Mouse (Mus musculus) myocyte (in vitro differentiated cells): ENCODE data around the gene Gsc. TPM values are rescaled to one million over a fixed set of nuclear protein-coding genes. Genes with fewer than 3 reads are reported as not detected.

ENCODE experiments used
- H3K27me3 ChIP-seq: one replicate; pipeline ENCODE4 v1.6.1; 2011; ENCODE audit not compliant: control insufficient read depth, insufficient read depth, insufficient read length
- H3K36me3 ChIP-seq: one replicate; pipeline ENCODE4 v1.6.1; 2011; ENCODE audit not compliant: control insufficient read depth, insufficient read depth
- H3K4me2 ChIP-seq: one replicate; pipeline ENCODE4 v1.6.1; 2011; ENCODE audit warnings: low read depth, control low read depth
- H3K4me3 ChIP-seq: one replicate; pipeline ENCODE4 v1.5.1; 2011; ENCODE audit warnings: mild to moderate bottlenecking, control low read depth, moderate library complexity
- H3K79me2 ChIP-seq: one replicate; pipeline ENCODE4 v1.6.1; 2011; ENCODE audit not compliant: control insufficient read depth, insufficient read depth
- H3ac ChIP-seq: one replicate; pipeline ENCODE4 v1.6.1; 2011; ENCODE audit not compliant: control insufficient read depth, insufficient read length
- CEBPB ChIP-seq: IDR thresholded peaks from 2 replicates; pipeline ENCODE4 v1.6.1; 2011; ENCODE audit warnings: mild to moderate bottlenecking, moderate library complexity; ENCODE audit not compliant: poor library complexity, insufficient read depth, severe bottlenecking
- E2F4 ChIP-seq: IDR thresholded peaks from one replicate; pipeline ENCODE4 v1.6.1; 2011; ENCODE audit warnings: mild to moderate bottlenecking, control low read depth, moderate library complexity; ENCODE audit not compliant: insufficient read depth
- MAX ChIP-seq: IDR thresholded peaks from one replicate; pipeline ENCODE4 v1.6.1; 2011; ENCODE audit warnings: low read depth, mild to moderate bottlenecking, control low read depth
- MYOD1 ChIP-seq, 3 experiments: IDR thresholded peaks; one replicate each; pipeline ENCODE4 v1.6.1; 2011; ENCODE audit warnings: control low read depth in 2 of 3, low read depth in 2 of 3, mild to moderate bottlenecking in 2 of 3, moderate library complexity in 1 of 3; ENCODE audit not compliant: insufficient read length in 2 of 3, control insufficient read depth in 1 of 3
- MYOG ChIP-seq, 3 experiments: IDR thresholded peaks; one replicate each; pipeline ENCODE4 v1.6.1; 2011; ENCODE audit warnings: control low read depth in 2 of 3, low read depth in 2 of 3, mild to moderate bottlenecking in 2 of 3; ENCODE audit not compliant: insufficient read length in 2 of 3, control insufficient read depth in 1 of 3, insufficient read depth in 1 of 3
- POLR2A ChIP-seq: IDR thresholded peaks from one replicate; pipeline ENCODE4 v1.6.1; 2011; ENCODE audit warnings: low read depth, mild to moderate bottlenecking, control low read depth, moderate library complexity; ENCODE audit not compliant: insufficient read length
- POLR2AphosphoS2 ChIP-seq: IDR thresholded peaks from one replicate; pipeline ENCODE4 v1.6.1; 2011; ENCODE audit warnings: low read depth, control low read depth; ENCODE audit not compliant: insufficient read length
- REST ChIP-seq: IDR thresholded peaks from one replicate; pipeline ENCODE4 v1.6.1; 2011; ENCODE audit warnings: mild to moderate bottlenecking, control low read depth, moderate library complexity; ENCODE audit not compliant: insufficient read depth, insufficient read length
- SRF ChIP-seq: IDR thresholded peaks from one replicate; pipeline ENCODE4 v1.6.1; 2011; ENCODE audit warnings: low read depth; ENCODE audit not compliant: control insufficient read depth, insufficient read length
- TCF12 ChIP-seq: IDR thresholded peaks from one replicate; pipeline ENCODE4 v1.6.1; 2011; ENCODE audit warnings: mild to moderate bottlenecking, control low read depth; ENCODE audit not compliant: poor library complexity, insufficient read depth, severe bottlenecking
- TCF3 ChIP-seq: IDR thresholded peaks from one replicate; pipeline ENCODE4 v1.6.1; 2011; ENCODE audit warnings: low read depth, control low read depth; ENCODE audit not compliant: insufficient read length
- USF1 ChIP-seq: IDR thresholded peaks from one replicate; pipeline ENCODE4 v1.6.1; 2011; ENCODE audit warnings: low read depth, mild to moderate bottlenecking, control low read depth, moderate library complexity
- polyA plus RNA-seq: library from polyadenylated mRNA; unstranded; fragments of >200 nt; fragmentation: generic; extraction: Trizol; gene quantifications from one replicate; pipeline ENCODE4 v1.2.1, GENCODE M21; 2012; ENCODE audit warnings: missing spikeins

Gene Gsc
- polyA plus RNA-seq, 1 experiment, result not detected

DNA sequence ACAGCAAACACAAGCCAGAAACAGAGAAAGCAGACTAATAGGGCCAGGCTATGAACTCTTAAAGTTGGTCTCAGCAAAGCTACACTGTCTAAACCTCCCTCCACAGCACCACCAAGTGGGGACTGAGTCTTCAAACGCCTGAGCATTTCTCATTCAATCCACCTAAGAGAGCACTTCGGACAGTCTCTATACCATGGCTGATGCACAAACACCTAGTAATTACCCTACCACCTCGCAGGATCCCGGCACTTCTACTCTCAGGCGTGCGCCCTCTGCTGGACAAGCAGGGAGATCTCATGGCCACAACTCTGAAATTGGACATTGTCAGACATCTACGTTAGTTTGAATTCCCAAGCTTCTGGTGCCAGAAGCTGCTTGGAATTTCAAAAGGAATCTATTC, 46.2 kb downstream of the Gsc start:
- no peak overlapping the region for H3ac ChIP-seq
- TF ChIP-seq POLR2AphosphoS2, result no peak
- no peak for TF ChIP-seq POLR2A
- no peak for TF ChIP-seq MYOG (IDR thresholded peaks at IDR 0.05; ENCODE audit: control insufficient read depth in 1 of 3, insufficient read depth in 1 of 3, insufficient read length in 2 of 3, low read depth in 2 of 3)
- no peak for TF ChIP-seq TCF3
- H3K36me3 ChIP-seq, result no peaks in the 10 kb centered on the region
- H3K27me3 ChIP-seq, result peaks cover 4% of the 10 kb centered on the region
- H3K79me2 ChIP-seq, result no peaks in the 10 kb centered on the region
- no peak overlapping the region for H3K4me2 ChIP-seq
- H3K4me3 ChIP-seq, result no peak overlapping the region

DNA sequence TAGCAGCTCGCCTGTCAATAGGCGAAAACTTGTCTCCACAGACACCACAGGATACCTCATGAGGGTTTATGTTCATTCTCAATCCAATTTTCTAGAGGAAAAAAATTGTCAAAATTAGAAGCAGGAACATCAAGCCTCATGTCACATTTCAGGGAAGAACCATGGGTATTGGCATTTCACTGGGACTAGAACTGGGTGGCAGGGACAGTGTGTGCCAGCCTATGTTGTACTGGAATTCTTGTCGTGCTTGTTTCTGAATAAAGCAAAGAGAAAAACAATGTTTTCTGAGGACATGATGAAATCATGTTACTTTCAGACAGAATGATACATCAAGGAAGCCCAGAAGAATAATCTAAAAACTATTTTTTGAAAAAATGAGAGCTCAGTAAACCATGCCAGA, 47.5 kb downstream of the Gsc start:
- Histone ChIP-seq H3K4me3 (no peak overlapping the region), H3ac (no peak overlapping the region), H3K27me3 (peaks cover 4% of the 10 kb centered on the region), H3K79me2 (no peaks in the 10 kb centered on the region), H3K4me2 (no peak overlapping the region), H3K36me3 (no peaks in the 10 kb centered on the region)
- TF ChIP-seq CEBPB (no peak), POLR2AphosphoS2 (no peak), MYOD1 (IDR thresholded peaks at IDR 0.05; ENCODE audit: control insufficient read depth in 1 of 3, insufficient read length in 2 of 3, low read depth in 2 of 3) (no peak), POLR2A (no peak), USF1 (no peak), E2F4 (no peak), TCF3 (no peak), REST (no peak), MAX (no peak), SRF (no peak), TCF12 (no peak), MYOG (IDR thresholded peaks at IDR 0.05; ENCODE audit: control insufficient read depth in 1 of 3, insufficient read depth in 1 of 3, insufficient read length in 2 of 3, low read depth in 2 of 3) (no peak)

- peaks cover 4% of the 10 kb centered on the region for H3K27me3 ChIP-seq
- no peak overlapping the region for H3K4me3 ChIP-seq
- no peak overlapping the region for H3K4me2 ChIP-seq
- TF ChIP-seq USF1, result no peak
- no peak for TF ChIP-seq MAX
- no peak for TF ChIP-seq POLR2A
- TF ChIP-seq CEBPB, result no peak
- no peak for TF ChIP-seq E2F4
- TF ChIP-seq MYOD1 (IDR thresholded peaks at IDR 0.05; ENCODE audit: control insufficient read depth in 1 of 3, insufficient read length in 2 of 3, low read depth in 2 of 3), result no peak
- no peak for TF ChIP-seq SRF
- no peak for TF ChIP-seq TCF3
- no peak for TF ChIP-seq REST
- no peak for TF ChIP-seq TCF12
- TF ChIP-seq MYOG (IDR thresholded peaks at IDR 0.05; ENCODE audit: control insufficient read depth in 1 of 3, insufficient read depth in 1 of 3, insufficient read length in 2 of 3, low read depth in 2 of 3), result no peak
- no peak for TF ChIP-seq POLR2AphosphoS2
- H3ac ChIP-seq, result no peak overlapping the region
- no peaks in the 10 kb centered on the region for H3K79me2 ChIP-seq
- no peaks in the 10 kb centered on the region for H3K36me3 ChIP-seq
Observed at GRCm38 (mm10) chr12:104422615-104423392, 50.3 kb downstream of the Gsc start.

Other genes starting within 250 kb of the Gsc start
- gene Serpina3g, start 237.1 kb downstream of the Gsc start, polyA plus RNA-seq, result 0.05 TPM
- gene Serpina3i, start 210.2 kb downstream of the Gsc start, polyA plus RNA-seq, result not detected
- not detected for gene Serpina3j, start 158.8 kb downstream of the Gsc start, polyA plus RNA-seq
- not detected for gene Serpina3k, start 134.8 kb downstream of the Gsc start, polyA plus RNA-seq
- gene Serpina3m, start 134.8 kb downstream of the Gsc start, polyA plus RNA-seq, result not detected
- 0.05 TPM for gene Serpina3n, start 66.6 kb downstream of the Gsc start, polyA plus RNA-seq